Mouse (Mus musculus): ENCODE results near the gene Gpc6. TPM values are rescaled to one million over a fixed set of nuclear protein-coding genes. Genes with fewer than 3 reads are reported as not detected.
A peak's percentile ranks its signal among the peaks of the same experiment; 100 is the strongest.

Gene Gpc6
- polyA plus RNA-seq, 1 experiment from 2014 or later: 16.8 TPM

DNA sequence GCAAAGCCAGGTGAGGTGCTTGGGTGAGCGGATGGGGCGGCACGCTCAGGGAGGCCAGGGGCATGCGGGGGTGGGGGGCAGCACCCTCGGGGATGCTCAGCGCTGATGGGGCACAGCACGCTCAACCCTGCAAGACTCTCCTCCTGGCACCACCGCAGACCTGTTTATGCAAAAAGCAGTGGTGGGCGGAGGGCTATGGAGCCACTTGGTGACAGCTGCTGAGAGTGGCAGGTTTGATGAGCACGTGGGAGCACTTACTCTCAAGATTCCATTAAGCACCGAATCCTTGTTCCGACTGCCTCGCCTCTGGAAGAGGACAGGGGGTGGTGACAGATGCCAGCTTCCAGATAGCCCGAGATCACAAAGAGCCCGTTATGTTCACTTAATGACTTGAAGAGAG, 1026.2 kb downstream of the Gpc6 start:
- DNase-seq (no peak), ATAC-seq (ENCODE audit: low FRiP score, low TSS enrichment) (peak; percentile 49; the same call in 1 of the 2 replicates)
- Histone ChIP-seq H3K9me3 (ENCODE audit: control insufficient read depth, low read length) (no peaks in the 10 kb centered on the region), H3K36me3 (ENCODE audit: control insufficient read depth, insufficient read depth, low read length) (no peaks in the 10 kb centered on the region), H3K4me3 (replicated peaks; ENCODE audit: low read depth, low read length) (no peak overlapping the region), H3K4me2 (ENCODE audit: low read length) (no peak overlapping the region), H3K27ac (replicated peaks; ENCODE audit: low read depth, low read length) (no peak overlapping the region), H3K4me1 (ENCODE audit: control insufficient read depth, insufficient read depth, low read length) (no peaks in the 10 kb centered on the region), H3K27me3 (ENCODE audit: control insufficient read depth, insufficient read depth, low read length) (no peaks in the 10 kb centered on the region), H3K9ac (replicated peaks; ENCODE audit: low read length) (no peak overlapping the region)
- WGBS: 77% methylated on average over 15 of the region's 15 CpGs

DNA sequence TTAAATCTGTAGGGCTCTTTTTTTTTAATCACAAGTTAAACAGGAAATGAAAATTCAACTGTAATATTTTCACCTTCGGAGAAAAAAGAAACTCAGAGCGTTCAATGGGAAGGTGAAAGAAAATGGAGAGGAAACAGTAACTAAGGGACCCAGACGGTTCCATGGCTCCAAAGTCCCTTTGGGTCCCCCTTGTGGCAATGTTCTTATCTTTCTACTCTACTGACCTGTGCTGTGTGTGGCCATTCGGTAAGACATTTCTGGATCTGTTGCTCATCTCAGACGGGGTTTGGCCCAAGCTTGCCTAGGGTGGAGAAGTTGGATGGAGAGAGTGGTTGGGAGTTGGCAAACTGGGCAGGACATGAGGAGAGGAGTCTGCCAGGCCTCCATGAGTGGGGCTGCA, 1026.6 kb downstream of the Gpc6 start:
- WGBS: 63% methylated on average over 5 of the region's 5 CpGs
- H3K9ac ChIP-seq (replicated peaks; ENCODE audit: low read length): no peak overlapping the region
- no peaks in the 10 kb centered on the region for H3K36me3 ChIP-seq (ENCODE audit: control insufficient read depth, insufficient read depth, low read length)
- no peaks in the 10 kb centered on the region for H3K27me3 ChIP-seq (ENCODE audit: control insufficient read depth, insufficient read depth, low read length)
- no peaks in the 10 kb centered on the region for H3K9me3 ChIP-seq (ENCODE audit: control insufficient read depth, low read length)
- no peak overlapping the region for H3K27ac ChIP-seq (replicated peaks; ENCODE audit: low read depth, low read length)
- no peak overlapping the region for H3K4me2 ChIP-seq (ENCODE audit: low read length)
- H3K4me3 ChIP-seq (replicated peaks; ENCODE audit: low read depth, low read length): no peak overlapping the region
- peak; percentile 53 for DNase-seq
- ATAC-seq (ENCODE audit: low FRiP score, low TSS enrichment): no peak
- no peaks in the 10 kb centered on the region for H3K4me1 ChIP-seq (ENCODE audit: control insufficient read depth, insufficient read depth, low read length)

DNA sequence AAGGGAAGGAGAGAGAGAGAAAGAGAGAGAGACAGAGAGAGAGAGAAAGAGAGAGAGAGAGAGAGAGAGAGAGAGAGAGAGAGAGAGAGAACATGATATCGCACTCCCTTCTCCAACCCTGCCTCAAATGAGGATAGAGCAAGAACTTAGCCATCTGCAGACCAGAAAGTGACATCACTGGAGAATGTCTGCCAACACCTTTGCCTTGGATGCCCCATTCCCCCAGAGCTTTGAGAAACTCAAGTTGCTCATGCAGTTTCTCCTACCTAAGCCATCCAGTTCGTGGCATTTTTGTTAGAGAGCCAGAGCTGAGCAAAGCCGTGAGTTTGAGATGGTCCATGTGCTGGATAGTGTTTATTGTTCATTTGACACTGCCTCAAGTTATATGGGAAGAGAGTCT, 1030.9 kb downstream of the Gpc6 start:
- Histone ChIP-seq H3K9ac (replicated peaks; ENCODE audit: low read length) (no peak overlapping the region), H3K4me3 (replicated peaks; ENCODE audit: low read depth, low read length) (no peak overlapping the region), H3K27ac (replicated peaks; ENCODE audit: low read depth, low read length) (no peak overlapping the region), H3K27me3 (ENCODE audit: control insufficient read depth, insufficient read depth, low read length) (no peaks in the 10 kb centered on the region), H3K36me3 (ENCODE audit: control insufficient read depth, insufficient read depth, low read length) (no peaks in the 10 kb centered on the region), H3K4me1 (ENCODE audit: control insufficient read depth, insufficient read depth, low read length) (no peaks in the 10 kb centered on the region), H3K4me2 (ENCODE audit: low read length) (no peak overlapping the region), H3K9me3 (ENCODE audit: control insufficient read depth, low read length) (no peaks in the 10 kb centered on the region)
- WGBS: 97% methylated on average over 3 of the region's 3 CpGs
- DNase-seq (no peak), ATAC-seq (ENCODE audit: low FRiP score, low TSS enrichment) (no peak)

- Histone ChIP-seq H3K9me3 (ENCODE audit: control insufficient read depth, low read length) (no peaks in the 10 kb centered on the region), H3K36me3 (ENCODE audit: control insufficient read depth, insufficient read depth, low read length) (no peaks in the 10 kb centered on the region), H3K27ac (replicated peaks; ENCODE audit: low read depth, low read length) (no peak overlapping the region), H3K27me3 (ENCODE audit: control insufficient read depth, insufficient read depth, low read length) (no peaks in the 10 kb centered on the region), H3K4me2 (ENCODE audit: low read length) (no peak overlapping the region), H3K4me1 (ENCODE audit: control insufficient read depth, insufficient read depth, low read length) (no peaks in the 10 kb centered on the region), H3K9ac (replicated peaks; ENCODE audit: low read length) (no peak overlapping the region), H3K4me3 (replicated peaks; ENCODE audit: low read depth, low read length) (no peak overlapping the region)
- ATAC-seq (ENCODE audit: low FRiP score, low TSS enrichment) (no peak), DNase-seq (no peak)
- 89% methylated on average over 11 of the region's 11 CpGs for WGBS
These were observed 1033.3 kb downstream of the Gpc6 start for GRCm38 (mm10) chr14:117958389-117958788.

DNA sequence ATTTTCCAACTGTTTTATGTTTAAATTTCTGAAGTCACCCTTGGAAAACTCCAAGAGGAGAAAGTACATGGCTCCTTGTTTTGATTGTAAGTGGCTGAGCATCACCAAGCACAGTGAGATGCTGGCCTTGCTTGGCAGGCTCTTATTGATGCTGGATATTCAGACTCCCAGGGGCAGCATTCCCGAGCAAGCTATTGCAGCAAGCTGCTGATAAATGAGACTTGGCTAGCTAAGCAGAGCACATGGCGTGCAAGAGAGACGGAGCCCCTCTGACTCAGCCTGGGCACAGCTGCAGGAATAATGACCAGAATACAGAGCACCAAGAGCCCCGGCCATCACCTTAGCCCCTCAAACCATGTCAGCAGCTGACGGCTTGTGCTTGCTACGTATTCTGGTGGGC, 1036.2 kb downstream of the Gpc6 start:
- no peak overlapping the region for H3K9ac ChIP-seq (replicated peaks; ENCODE audit: low read length)
- no peak overlapping the region for H3K4me3 ChIP-seq (replicated peaks; ENCODE audit: low read depth, low read length)
- H3K9me3 ChIP-seq (ENCODE audit: control insufficient read depth, low read length): no peaks in the 10 kb centered on the region
- H3K27me3 ChIP-seq (ENCODE audit: control insufficient read depth, insufficient read depth, low read length): no peaks in the 10 kb centered on the region
- H3K36me3 ChIP-seq (ENCODE audit: control insufficient read depth, insufficient read depth, low read length): no peaks in the 10 kb centered on the region
- H3K4me1 ChIP-seq (ENCODE audit: control insufficient read depth, insufficient read depth, low read length): no peaks in the 10 kb centered on the region
- no peak overlapping the region for H3K4me2 ChIP-seq (ENCODE audit: low read length)
- 45% methylated on average over 6 of the region's 6 CpGs for WGBS
- H3K27ac ChIP-seq (replicated peaks; ENCODE audit: low read depth, low read length): no peak overlapping the region; the same call in 1 of the 2 replicates
- DNase-seq (peak; percentile 55), ATAC-seq (ENCODE audit: low FRiP score, low TSS enrichment) (peak; percentile 31; the same call in 1 of the 2 replicates)

- no peak overlapping the region for H3K9ac ChIP-seq (replicated peaks; ENCODE audit: low read length)
- H3K9me3 ChIP-seq (ENCODE audit: control insufficient read depth, low read length): no peaks in the 10 kb centered on the region
- WGBS: 93% methylated on average over 6 of the region's 6 CpGs
- H3K4me2 ChIP-seq (ENCODE audit: low read length): no peak overlapping the region
- no peaks in the 10 kb centered on the region for H3K36me3 ChIP-seq (ENCODE audit: control insufficient read depth, insufficient read depth, low read length)
- no peak overlapping the region for H3K27ac ChIP-seq (replicated peaks; ENCODE audit: low read depth, low read length)
- DNase-seq (no peak), ATAC-seq (ENCODE audit: low FRiP score, low TSS enrichment) (0 out of 2 replicates have a peak, but pooled peaks have one; percentile 55)
- no peak overlapping the region for H3K4me3 ChIP-seq (replicated peaks; ENCODE audit: low read depth, low read length)
- H3K4me1 ChIP-seq (ENCODE audit: control insufficient read depth, insufficient read depth, low read length): no peaks in the 10 kb centered on the region
- no peaks in the 10 kb centered on the region for H3K27me3 ChIP-seq (ENCODE audit: control insufficient read depth, insufficient read depth, low read length)
These were observed 1036.7 kb downstream of the Gpc6 start for GRCm38 (mm10) chr14:117961844-117962243.

GRCm38 (mm10) chr14:117962453-117962852, 1037.3 kb downstream of the Gpc6 start:
- H3K27me3 ChIP-seq (ENCODE audit: control insufficient read depth, insufficient read depth, low read length): no peaks in the 10 kb centered on the region
- no peaks in the 10 kb centered on the region for H3K4me1 ChIP-seq (ENCODE audit: control insufficient read depth, insufficient read depth, low read length)
- no peaks in the 10 kb centered on the region for H3K9me3 ChIP-seq (ENCODE audit: control insufficient read depth, low read length)
- WGBS: 62% methylated on average over 4 of the region's 4 CpGs
- ATAC-seq (ENCODE audit: low FRiP score, low TSS enrichment) (no peak), DNase-seq (peak; percentile 60)
- no peak overlapping the region for H3K4me2 ChIP-seq (ENCODE audit: low read length)
- H3K9ac ChIP-seq (replicated peaks; ENCODE audit: low read length): no peak overlapping the region
- H3K27ac ChIP-seq (replicated peaks; ENCODE audit: low read depth, low read length): no peak overlapping the region
- no peaks in the 10 kb centered on the region for H3K36me3 ChIP-seq (ENCODE audit: control insufficient read depth, insufficient read depth, low read length)
- no peak overlapping the region for H3K4me3 ChIP-seq (replicated peaks; ENCODE audit: low read depth, low read length)

DNA sequence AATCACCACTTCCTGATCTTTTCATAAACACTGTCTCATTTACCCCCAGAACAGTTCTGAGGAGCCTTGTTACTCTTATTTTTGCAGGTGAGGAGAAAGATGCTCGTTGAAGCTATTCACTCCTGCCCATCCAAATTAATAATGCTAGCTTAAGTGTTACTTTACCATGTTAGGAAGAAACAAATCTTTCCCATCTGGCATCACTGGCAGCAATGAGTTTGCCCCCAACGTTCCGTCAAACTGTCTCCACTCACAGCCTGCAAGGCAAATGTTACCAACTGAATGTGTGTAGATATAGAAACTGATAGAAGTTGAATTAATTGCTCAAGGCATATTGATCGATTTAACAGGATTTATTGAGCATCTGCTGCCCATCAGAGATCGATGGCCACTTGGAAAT, 1047.5 kb downstream of the Gpc6 start:
- no peak for ATAC-seq (ENCODE audit: low FRiP score, low TSS enrichment)
- Histone ChIP-seq H3K9me3 (ENCODE audit: control insufficient read depth, low read length) (no peaks in the 10 kb centered on the region), H3K4me3 (replicated peaks; ENCODE audit: low read depth, low read length) (no peak overlapping the region), H3K9ac (replicated peaks; ENCODE audit: low read length) (no peak overlapping the region), H3K36me3 (ENCODE audit: control insufficient read depth, insufficient read depth, low read length) (no peaks in the 10 kb centered on the region), H3K27ac (replicated peaks; ENCODE audit: low read depth, low read length) (no peak overlapping the region), H3K4me1 (ENCODE audit: control insufficient read depth, insufficient read depth, low read length) (no peaks in the 10 kb centered on the region), H3K4me2 (ENCODE audit: low read length) (no peak overlapping the region), H3K27me3 (ENCODE audit: control insufficient read depth, insufficient read depth, low read length) (no peaks in the 10 kb centered on the region)
- 94% methylated on average over 5 of the region's 5 CpGs for WGBS
- DNase-seq: no peak

DNA sequence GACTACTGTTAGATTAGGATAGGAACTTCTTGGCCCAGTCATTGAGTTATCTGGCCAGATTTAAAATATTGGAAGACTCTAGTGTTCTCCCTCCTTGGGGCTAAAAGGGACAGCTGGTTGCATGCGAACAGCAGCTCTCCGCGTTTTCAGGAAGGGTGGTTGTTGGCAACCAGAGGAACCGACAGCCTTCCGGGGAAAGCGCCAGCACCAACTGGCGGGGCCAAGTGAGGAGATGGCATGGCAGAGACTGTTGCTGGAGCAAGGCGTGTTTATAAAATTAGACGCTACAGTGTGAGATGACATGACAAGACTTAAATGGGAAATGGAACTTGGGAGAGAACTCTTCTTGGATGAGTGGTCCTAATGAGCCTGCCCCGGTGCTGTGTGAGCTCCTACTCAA, 1056.4 kb downstream of the Gpc6 start:
- 97% methylated on average over 10 of the region's 10 CpGs for WGBS
- ATAC-seq (ENCODE audit: low FRiP score, low TSS enrichment): no peak
- no peaks in the 10 kb centered on the region for H3K27me3 ChIP-seq (ENCODE audit: control insufficient read depth, insufficient read depth, low read length)
- no peak overlapping the region for H3K4me2 ChIP-seq (ENCODE audit: low read length)
- no peak overlapping the region for H3K9ac ChIP-seq (replicated peaks; ENCODE audit: low read length)
- H3K27ac ChIP-seq (replicated peaks; ENCODE audit: low read depth, low read length): no peak overlapping the region
- H3K4me1 ChIP-seq (ENCODE audit: control insufficient read depth, insufficient read depth, low read length): no peaks in the 10 kb centered on the region
- no peaks in the 10 kb centered on the region for H3K9me3 ChIP-seq (ENCODE audit: control insufficient read depth, low read length)
- no peaks in the 10 kb centered on the region for H3K36me3 ChIP-seq (ENCODE audit: control insufficient read depth, insufficient read depth, low read length)
- H3K4me3 ChIP-seq (replicated peaks; ENCODE audit: low read depth, low read length): no peak overlapping the region
- DNase-seq: no peak

Measured in midbrain, embryonic 14.5 days (tissue).